Mouse (Mus musculus): ENCODE measurements at regions not wholly inside any gene's neighbourhood (a gene's known extent, or its start where the extent isn't known, plus 50 kb on each side); places are given as distances from the start of the nearest gene placed in this dataset.
A peak's percentile ranks its signal among the peaks of the same experiment; 100 is the strongest.

GRCm38 (mm10) chrX:139392777-139393176, 59.3 kb downstream of the Trap1a start:
- H3K4me1 ChIP-seq, result no peaks in the 10 kb centered on the region
- H3K9me3 ChIP-seq, result no peaks in the 10 kb centered on the region
- H3K27ac ChIP-seq, result no peak overlapping the region
- no peaks in the 10 kb centered on the region for H3K36me3 ChIP-seq (replicated peaks)
- 80% methylated on average over 3 of the region's 3 CpGs for WGBS
- H3K27me3 ChIP-seq (ENCODE audit: poor library complexity, severe bottlenecking), result peaks cover 24% of the 10 kb centered on the region
- no peak overlapping the region for H3K4me3 ChIP-seq
- DNase-seq (ENCODE audit: extremely low spot score, low spot score), result no peak

GRCm38 (mm10) chrX:139416701-139417100, 63.5 kb upstream of the D330045A20Rik start:
- peak; percentile 19 for DNase-seq (ENCODE audit: extremely low spot score, low spot score)
- peaks cover 37% of the 10 kb centered on the region for H3K27me3 ChIP-seq (ENCODE audit: poor library complexity, severe bottlenecking)
- H3K4me1 ChIP-seq, result no peaks in the 10 kb centered on the region
- H3K4me3 ChIP-seq, result no peak overlapping the region
- WGBS, result 70% methylated on average over 6 of the region's 6 CpGs
- no peaks in the 10 kb centered on the region for H3K36me3 ChIP-seq (replicated peaks)
- no peak overlapping the region for H3K27ac ChIP-seq
- no peaks in the 10 kb centered on the region for H3K9me3 ChIP-seq

DNA sequence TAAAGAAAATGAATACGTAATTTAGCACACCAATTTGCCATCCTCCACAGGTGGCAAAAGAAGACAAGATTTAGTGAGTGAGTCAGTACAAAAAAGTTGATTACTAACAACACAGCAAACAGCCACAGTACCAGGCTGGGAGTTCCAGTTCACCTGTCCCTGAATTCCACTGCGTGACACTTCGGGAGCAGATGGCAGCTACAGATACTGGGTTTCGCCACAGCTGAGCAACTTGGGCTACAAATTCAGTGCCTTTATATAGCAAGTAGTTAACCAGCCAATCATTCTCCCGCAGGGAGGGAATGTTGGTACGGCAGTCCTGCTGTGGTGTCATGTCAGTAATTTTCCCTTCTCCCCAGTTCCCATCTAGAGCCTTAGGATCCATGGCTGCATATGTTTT, 60.3 kb upstream of the D330045A20Rik start:
- no peaks in the 10 kb centered on the region for H3K9me3 ChIP-seq
- H3K4me3 ChIP-seq, result no peak overlapping the region
- WGBS, result 88% methylated on average over 6 of the region's 6 CpGs

GRCm38 (mm10) chrX:139424307-139424706, 55.9 kb upstream of the D330045A20Rik start:
- Histone ChIP-seq H3K9me3 (no peaks in the 10 kb centered on the region), H3K27ac (no peak overlapping the region), H3K27me3 (ENCODE audit: poor library complexity, severe bottlenecking) (peaks cover 21% of the 10 kb centered on the region; the same call in 1 of the 2 replicates), H3K4me1 (no peaks in the 10 kb centered on the region), H3K4me3 (no peak overlapping the region), H3K36me3 (replicated peaks) (no peaks in the 10 kb centered on the region)
- DNase-seq (ENCODE audit: extremely low spot score, low spot score), result no peak
- 90% methylated on average over 1 of the region's 1 CpGs for WGBS

More for the DNA sequence above, 60.3 kb upstream of the D330045A20Rik start:
- peaks cover 27% of the 10 kb centered on the region for H3K27me3 ChIP-seq (ENCODE audit: poor library complexity, severe bottlenecking)
- no peaks in the 10 kb centered on the region for H3K4me1 ChIP-seq
- no peak for DNase-seq (ENCODE audit: extremely low spot score, low spot score)
- no peaks in the 10 kb centered on the region for H3K36me3 ChIP-seq (replicated peaks)
- H3K27ac ChIP-seq, result no peak overlapping the region
